In the genomic region with DNA sequence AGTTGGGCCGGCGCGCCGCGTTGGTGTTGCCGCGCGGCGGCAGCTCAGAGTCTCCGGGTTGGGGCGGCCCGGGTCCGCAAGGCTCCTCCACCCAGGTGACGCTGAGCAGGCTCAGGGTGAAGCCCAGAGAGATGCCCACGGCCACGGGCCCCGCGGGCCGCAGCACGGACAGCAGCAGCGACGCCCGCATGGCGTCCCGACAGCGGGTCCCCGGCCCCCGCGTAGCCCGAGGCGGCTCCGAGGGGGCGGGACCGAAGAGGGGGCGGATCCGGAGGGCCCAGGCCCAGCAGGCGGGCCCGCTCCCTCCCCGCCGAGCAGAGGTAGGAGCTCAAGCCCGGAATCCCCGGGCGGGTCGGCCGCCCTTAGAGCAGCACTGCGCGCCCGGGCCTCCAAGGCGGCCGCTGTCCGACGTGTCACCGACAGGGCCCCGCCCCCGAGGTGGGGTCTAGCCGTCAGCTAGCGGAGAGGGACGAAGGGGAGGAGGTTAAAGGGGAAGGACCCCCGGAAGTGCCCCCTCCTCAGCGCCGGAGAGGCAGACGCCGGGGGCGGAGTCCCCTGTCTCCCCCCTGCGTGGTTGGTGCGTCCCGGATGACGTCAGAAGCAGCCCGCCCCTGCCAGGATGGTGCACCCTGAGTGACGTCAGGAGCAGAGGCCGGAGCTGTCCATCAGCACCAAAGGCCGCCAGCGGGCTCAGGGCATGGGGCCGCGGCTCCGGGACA, we compare ENCODE assay signal across 8 mouse cellular contexts. TPM values are rescaled to one million over a fixed set of nuclear protein-coding genes. Genes with fewer than 3 reads are reported as not detected.
A peak's percentile ranks its signal among the peaks of the same experiment; 100 is the strongest.
DNase-seq lines count a peak whose midpoint lies in the region; ATAC-seq and TF ChIP-seq lines count a peak whose summit lies in the region.

A gene (minus strand): TSS at position 392 of the 719 bp plus-strand sequence.
A gene (plus strand): TSS at position 617 of the 719 bp plus-strand sequence.

- no peaks in the 10 kb centered on the region for H3K9me3 ChIP-seq in MEL (replicated peaks; ENCODE audit: insufficient read depth, low read length)
- no peaks in the 10 kb centered on the region for H3K9me3 ChIP-seq in forebrain, embryonic 16.5 days (ENCODE audit: control insufficient read depth, low read length)
- H3K9me3 ChIP-seq in neural tube, embryonic 15.5 days (replicated peaks): no peaks in the 10 kb centered on the region

- H3K36me3 ChIP-seq in MEL (ENCODE audit: control insufficient read depth in 1 of 2, insufficient read depth in 2 of 2, low read length in 2 of 2): peaks cover 0 to 5% of the 10 kb centered on the region in 2 experiments; a peak in 3 of 4 replicates
- H3K36me3 ChIP-seq in forebrain, embryonic 16.5 days (ENCODE audit: control insufficient read depth, insufficient read depth): peaks cover 23% of the 10 kb centered on the region
- H3K36me3 ChIP-seq in neural tube, embryonic 15.5 days: peaks cover 38% of the 10 kb centered on the region

- no peaks in the 10 kb centered on the region for H3K27me3 ChIP-seq in MEL (ENCODE audit: control insufficient read depth in 1 of 2, insufficient read depth in 2 of 2, low read length in 2 of 2)
- peaks cover 5% of the 10 kb centered on the region; the same call in 1 of the 2 replicates for H3K27me3 ChIP-seq in forebrain, embryonic 16.5 days (replicated peaks; ENCODE audit: control insufficient read depth, insufficient read depth, low read length)
- peaks cover 22% of the 10 kb centered on the region for H3K27me3 ChIP-seq in neural tube, embryonic 15.5 days (replicated peaks)

- H3K4me3 ChIP-seq in MEL (ENCODE audit: control insufficient read depth in 1 of 2, insufficient read depth in 1 of 2, low read depth in 2 of 2, low read length in 2 of 2): peak within 1 kb of the TSS; percentile 86 to 90
- peak within 1 kb of the TSS; percentile 79 for H3K4me3 ChIP-seq in forebrain, embryonic 16.5 days (replicated peaks; ENCODE audit: low read length)
- H3K4me3 ChIP-seq in neural tube, embryonic 15.5 days (replicated peaks): peak within 1 kb of the TSS; percentile 61

- intact Hi-C loops in heart, postnatal 36 days (cut with DNase I): loop anchor here (5.0 kb wide), 1 partner anchor 43 kb away; a partner anchor contains a TSS

- H3K27ac ChIP-seq in MEL (ENCODE audit: control insufficient read depth, low read depth, low read length): peak within 1 kb of the TSS; percentile 39
- H3K27ac ChIP-seq in forebrain, embryonic 16.5 days (ENCODE audit: low read length): peak within 1 kb of the TSS; percentile 85
- peak within 1 kb of the TSS; percentile 86 for H3K27ac ChIP-seq in neural tube, embryonic 15.5 days (replicated peaks)

- under 1% methylated on average over 72 of the region's 76 CpGs for WGBS in forebrain, embryonic 16.5 days
- under 1% methylated on average over 63 of the region's 76 CpGs for WGBS in neural tube, embryonic 15.5 days

- no peak for TF ChIP-seq RAD21 in MEL (IDR thresholded peaks at IDR 0.05; ENCODE audit: low read depth, low read length)

- H3K9ac ChIP-seq in MEL (ENCODE audit: control insufficient read depth, low read depth, low read length, poor library complexity, severe bottlenecking): peak within 1 kb of the TSS; percentile 89
- peak within 1 kb of the TSS; percentile 73 for H3K9ac ChIP-seq in forebrain, embryonic 16.5 days (replicated peaks; ENCODE audit: low read depth, low read length)
- H3K9ac ChIP-seq in neural tube, embryonic 15.5 days (replicated peaks): peak within 1 kb of the TSS; percentile 64

- TF ChIP-seq CTCF in MEL (IDR thresholded peaks at IDR 0.05 in 2 of 3, conservative IDR thresholded peaks at IDR 0.05 in 1 of 3; ENCODE audit: control insufficient read depth in 1 of 3, insufficient read depth in 1 of 3, low read depth in 2 of 3, low read length in 3 of 3, poor library complexity in 1 of 3, severe bottlenecking in 1 of 3): no peak

- no peak for TF ChIP-seq EP300 in MEL (IDR thresholded peaks at IDR 0.05; ENCODE audit: low read depth in 1 of 2, low read length in 2 of 2)

- H3K4me1 ChIP-seq in MEL (ENCODE audit: control insufficient read depth in 1 of 2, insufficient read depth in 2 of 2, low read length in 2 of 2): 0 out of 4 replicates have a peak, but pooled peaks cover 0 to 4% of the 10 kb centered on the region in 2 experiments
- H3K4me1 ChIP-seq in forebrain, embryonic 16.5 days (replicated peaks; ENCODE audit: control insufficient read depth, insufficient read depth, low read length): peaks cover 40% of the 10 kb centered on the region
- H3K4me1 ChIP-seq in neural tube, embryonic 15.5 days: peaks cover 59% of the 10 kb centered on the region

- ATAC-seq in forebrain, embryonic 16.5 days: peak; percentile 88
- peak; percentile 91 for ATAC-seq in neural tube, embryonic 15.5 days (ENCODE audit: low FRiP score)

- peaks cover 3% of the 10 kb centered on the region; the same call in 1 of the 2 replicates for H3K79me2 ChIP-seq in MEL (ENCODE audit: control insufficient read depth, insufficient read depth, low read length, poor library complexity)

- H3K4me2 ChIP-seq in forebrain, embryonic 16.5 days (ENCODE audit: low read length): peak within 1 kb of the TSS; percentile 91
- peak within 1 kb of the TSS; percentile 91 for H3K4me2 ChIP-seq in neural tube, embryonic 15.5 days

- TF ChIP-seq POLR2A in MEL (IDR thresholded peaks at IDR 0.05; ENCODE audit: control insufficient read depth in 1 of 2, insufficient read depth in 1 of 2, low read depth in 1 of 2, low read length in 2 of 2, poor library complexity in 1 of 2): peak; percentile 80 to 91; a peak in 3 of 4 replicates

- DNase-seq in MEL (ENCODE audit: low read depth, low spot score): peak; percentile 97
- DNase-seq in cerebellum, adult 18-20 months: peak; percentile 98 to 99
- DNase-seq in heart, postnatal 36 days: peak; percentile 92 to 96
- peak; percentile 96 to 98 for DNase-seq in layer of hippocampus, adult 18-20 months (ENCODE audit: low spot score in 2 of 2)
- peak; percentile 96 to 97 for DNase-seq in lung, adult 18-20 months
- DNase-seq in testis, postnatal 10 days (ENCODE audit: low spot score): peak; percentile 96

TF ChIP-seq in MEL, 35 proteins besides CTCF, POLR2A, EP300 and RAD21 (continues in another document):
- TF ChIP-seq TCF12 (IDR thresholded peaks at IDR 0.05; ENCODE audit: low read depth, low read length): peak; percentile 9; the same call in 1 of the 2 replicates
- no peak for TF ChIP-seq USF2 (IDR thresholded peaks at IDR 0.05; ENCODE audit: borderline replicate concordance in 1 of 2, insufficient read depth in 1 of 2, low read depth in 1 of 2, low read length in 2 of 2)
- no peak for TF ChIP-seq RCOR1 (IDR thresholded peaks at IDR 0.05; ENCODE audit: low read depth, low read length)
- TF ChIP-seq MAFK (IDR thresholded peaks at IDR 0.05; ENCODE audit: borderline replicate concordance, low read depth, low read length): no peak
- TF ChIP-seq JUND (IDR thresholded peaks at IDR 0.05; ENCODE audit: low read depth, low read length): no peak
- peak; percentile 82 for TF ChIP-seq HCFC1 (IDR thresholded peaks at IDR 0.05; ENCODE audit: low read depth, low read length)
- TF ChIP-seq MEF2A (IDR thresholded peaks at IDR 0.05; ENCODE audit: extremely low read depth, insufficient replicate concordance, low read depth, low read length, poor library complexity, severe bottlenecking): no peak
- TF ChIP-seq MXI1 (IDR thresholded peaks at IDR 0.05; ENCODE audit: low read depth, low read length): peak; percentile 94
- 0 out of 2 replicates have a peak, but pooled peaks have one; percentile 4 for TF ChIP-seq NRF1 (IDR thresholded peaks at IDR 0.05; ENCODE audit: insufficient read depth, low read depth, low read length, poor library complexity, severe bottlenecking)
- peak; percentile 48; the same call in 1 of the 2 replicates for TF ChIP-seq ETS1 (IDR thresholded peaks at IDR 0.05; ENCODE audit: low read depth, low read length)
- TF ChIP-seq CHD2 (IDR thresholded peaks at IDR 0.05; ENCODE audit: low read length): no peak
- TF ChIP-seq POLR2AphosphoS2 (IDR thresholded peaks at IDR 0.05; ENCODE audit: low read length): 0 out of 2 replicates have a peak, but pooled peaks have one; percentile 48
- TF ChIP-seq CHD1 (IDR thresholded peaks at IDR 0.05; ENCODE audit: low read depth, low read length): 0 out of 2 replicates have a peak, but pooled peaks have one; percentile 90
- no peak for TF ChIP-seq GATA1 (IDR thresholded peaks at IDR 0.05; ENCODE audit: low read depth, low read length)
- TF ChIP-seq SIN3A (IDR thresholded peaks at IDR 0.05; ENCODE audit: low read length): peak; percentile 96
- no peak for TF ChIP-seq SMC3 (IDR thresholded peaks at IDR 0.05; ENCODE audit: low read depth, low read length)
- TF ChIP-seq ZMIZ1 (IDR thresholded peaks at IDR 0.05; ENCODE audit: low read depth, low read length): 0 out of 2 replicates have a peak, but pooled peaks have one; percentile 51
- TF ChIP-seq KAT2A (conservative IDR thresholded peaks at IDR 0.05; ENCODE audit: low read depth, low read length): no peak; the same call in 1 of the 2 replicates
- TF ChIP-seq NELFE (IDR thresholded peaks at IDR 0.05; ENCODE audit: low read depth, low read length): peak; percentile 79
- TF ChIP-seq ELF1 (IDR thresholded peaks at IDR 0.05; ENCODE audit: low read depth, low read length): peak; percentile 86
- peak; percentile 25; the same call in 1 of the 2 replicates for TF ChIP-seq USF1 (IDR thresholded peaks at IDR 0.05; ENCODE audit: low read depth, low read length)
- no peak for TF ChIP-seq BHLHE40 (IDR thresholded peaks at IDR 0.05; ENCODE audit: borderline replicate concordance, low read depth, low read length)
- TF ChIP-seq MAZ (IDR thresholded peaks at IDR 0.05; ENCODE audit: low read depth, low read length): peak; percentile 97

RNA-seq across cellular contexts. Expression of the first gene that starts in this region (rescaled TPM):
- total RNA-seq in MEL (2012; rRNA removed): 23.9 and 32.3 TPM in 2 replicates
- polyA plus RNA-seq in MEL (2012; ENCODE audit: insufficient read depth in 1 of 2, insufficient read length in 2 of 2, low read depth in 1 of 2, low replicate concordance in 2 of 2, missing spikeins in 1 of 2): 10 to 100 TPM in 1 of 2 experiments, not detected in 1; 49.0 TPM
- 28.1 and 29.2 TPM in 2 replicates for polyA plus RNA-seq in forebrain, embryonic 16.5 days (2015; fragmentation: Nextera tagmentation; extraction: Ambion mirVana)
- total RNA-seq in heart, postnatal 36 days (2021): 10 to 100 TPM; 25.5 to 26.8 TPM
- 10 to 100 TPM; 90.3 to 91.5 TPM for total RNA-seq in layer of hippocampus, adult 18-20 months (2021)
- 48.3 and 51.7 TPM in 2 replicates for polyA plus RNA-seq in neural tube, embryonic 15.5 days (2015; fragmentation: Nextera tagmentation; extraction: Ambion mirVana)

RNA-seq across cellular contexts. Expression of the second gene that starts in this region (rescaled TPM):
- 0.33 and 0.65 TPM in 2 replicates for total RNA-seq in MEL (2012; rRNA removed)
- polyA plus RNA-seq in MEL (2012; ENCODE audit: insufficient read depth in 1 of 2, insufficient read length in 2 of 2, low read depth in 1 of 2, low replicate concordance in 2 of 2, missing spikeins in 1 of 2): 1 to 10 TPM in 1 of 2 experiments, not detected in 1; 1.4 TPM
- polyA plus RNA-seq in forebrain, embryonic 16.5 days (2015; fragmentation: Nextera tagmentation; extraction: Ambion mirVana): 59.8 and 60.5 TPM in 2 replicates
- under 1 TPM; 0.11 to 0.19 TPM for total RNA-seq in heart, postnatal 36 days (2021)
- 10 to 100 TPM; 68.6 to 70.6 TPM for total RNA-seq in layer of hippocampus, adult 18-20 months (2021)
- polyA plus RNA-seq in neural tube, embryonic 15.5 days (2015; fragmentation: Nextera tagmentation; extraction: Ambion mirVana): 40.2 and 50.7 TPM in 2 replicates

Comparison
In these comparisons a context has a peak if more than half of its experiments do, and no peak if none do; other contexts are left out.
1. Peak in every context shown above with its lines: DNase-seq, ATAC-seq, H3K4me3 ChIP-seq and H3K27ac ChIP-seq.
2. RNA of the second gene that starts in this region (total RNA-seq): 68.6 to 70.6 TPM in layer of hippocampus, adult 18-20 months; 0.33 to 0.65 TPM in MEL and 0.11 to 0.19 TPM in heart, postnatal 36 days; every median in the first group is over 10 times any median in the second.
3. RNA of the second gene that starts in this region (polyA plus RNA-seq): 59.8 to 60.5 TPM in forebrain, embryonic 16.5 days and 40.2 to 50.7 TPM in neural tube, embryonic 15.5 days; 1.4 TPM in MEL; every median in the first group is over 10 times any median in the second.